Mouse (Mus musculus): Measurements from ENCODE around the gene Rev3l. TPM values are rescaled to one million over a fixed set of nuclear protein-coding genes. Genes with fewer than 3 reads are reported as not detected.

Rev3l gene
- total RNA-seq, 2 experiments from 2014 or later: 70.6 to 71.0 TPM

Other genes with a start within 250 kb of the Rev3l start
- gene Traf3ip2, start 119.2 kb upstream of the Rev3l start, total RNA-seq (2021): 1 to 10 TPM in 1 of 2 experiments, under 1 TPM in 1; 0.47 to 1.2 TPM
- gene Mfsd4b4, start 167.1 kb downstream of the Rev3l start, total RNA-seq (2021): 1 to 10 TPM; 7.6 to 8.7 TPM
- gene Mfsd4b2, start 194.8 kb downstream of the Rev3l start, total RNA-seq (2021): under 1 TPM; 0.19 to 0.20 TPM
- gene Mfsd4b3, start 228.0 kb downstream of the Rev3l start, total RNA-seq (2021): under 1 TPM in 1 of 2 experiments, not detected in 1; 0.30 TPM